Mouse (Mus musculus): Measurements from ENCODE around the gene 1700003E16Rik.

The 1700003E16Rik gene

DNA sequence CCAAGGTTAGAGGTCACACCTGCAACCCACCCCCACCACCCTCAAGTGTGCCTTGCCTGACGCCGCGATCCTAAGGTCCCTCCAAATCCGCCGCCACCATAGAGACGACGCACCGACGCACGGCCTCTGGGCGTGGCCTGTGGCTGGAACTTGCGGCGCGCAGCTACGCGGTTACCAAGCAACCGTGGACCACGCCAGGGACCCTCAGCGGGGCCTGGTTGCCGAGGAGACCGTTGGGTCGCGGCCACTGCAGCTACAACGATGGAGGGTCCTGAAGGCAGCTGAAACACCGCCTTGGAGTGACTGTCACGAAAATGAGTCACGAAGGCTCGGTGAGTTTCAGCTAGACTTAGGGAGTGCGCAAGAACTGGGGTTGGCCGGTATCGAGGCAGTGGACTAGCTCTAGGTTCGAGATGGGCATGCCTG, at the start of gene 1700003E16Rik, which contains the start of gene Wdr54:
Gene 1700003E16Rik (plus strand): TSS at position 146 of the 426 bp plus-strand sequence.
Gene Wdr54 (minus strand): TSS at position 139 of the 426 bp plus-strand sequence.
- peak; percentile 39 for DNase-seq (ENCODE audit: low spot score)

GRCm38 (mm10) chr6:83107566-83108400, 48.4 kb upstream of the 1700003E16Rik start:
- peak; percentile 76 for DNase-seq (ENCODE audit: low spot score)

- peak; percentile 63 for DNase-seq (ENCODE audit: low spot score)
These were observed 47.2 kb upstream of the 1700003E16Rik start, which contains the start of gene Mrpl53 for GRCm38 (mm10) chr6:83108762-83109668. Gene Mrpl53 (plus strand): TSS chr6:83109040.

GRCm38 (mm10) chr6:83111510-83112136, 44.6 kb upstream of the 1700003E16Rik start:
- no peak for DNase-seq (ENCODE audit: low spot score)

DNA sequence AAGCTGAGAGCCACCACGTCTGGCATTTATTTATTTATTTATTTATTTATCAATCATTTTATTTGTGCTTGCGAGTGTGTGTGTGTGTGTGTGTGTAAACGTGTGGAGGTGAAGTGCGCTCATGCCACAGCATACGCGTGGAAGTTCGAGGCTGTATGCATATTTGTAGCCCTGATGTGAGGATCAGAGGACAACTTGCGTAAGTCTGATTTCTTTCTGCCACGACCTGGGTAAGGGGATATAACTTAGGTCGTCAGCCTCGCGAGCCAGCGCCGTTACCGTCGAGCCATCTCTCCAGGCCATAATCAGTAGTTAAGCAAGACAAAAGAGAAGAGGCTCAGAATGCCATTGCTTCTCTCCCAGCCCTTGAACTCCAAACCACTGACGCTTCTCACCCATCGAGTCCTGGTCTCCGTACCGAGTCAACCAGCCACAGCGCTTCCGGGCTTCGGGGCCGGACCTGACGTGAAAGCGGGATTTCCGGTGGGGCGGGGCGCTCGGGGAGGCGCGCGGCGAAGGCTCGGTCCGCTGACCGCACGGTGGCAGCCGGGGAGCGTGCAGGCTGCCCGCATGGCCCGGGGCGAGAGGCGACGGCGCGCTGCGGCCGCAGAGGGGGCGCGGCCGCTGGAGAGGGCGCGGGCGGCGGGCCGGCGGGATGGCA, 41.1 kb upstream of the 1700003E16Rik start, which contains the start of gene Mogs:
Gene Mogs (plus strand): TSS at position 486 of the 661 bp plus-strand sequence.
- DNase-seq (ENCODE audit: low spot score), result peak; percentile 87

GRCm38 (mm10) chr6:83115682-83116372, 40.4 kb upstream of the 1700003E16Rik start:
- DNase-seq (ENCODE audit: low spot score), result peak; percentile 54

GRCm38 (mm10) chr6:83116373-83117164, 39.6 kb upstream of the 1700003E16Rik start:
- DNase-seq (ENCODE audit: low spot score), result no peak

GRCm38 (mm10) chr6:83117165-83117438, 39.1 kb upstream of the 1700003E16Rik start:
- DNase-seq (ENCODE audit: low spot score), result no peak

DNA sequence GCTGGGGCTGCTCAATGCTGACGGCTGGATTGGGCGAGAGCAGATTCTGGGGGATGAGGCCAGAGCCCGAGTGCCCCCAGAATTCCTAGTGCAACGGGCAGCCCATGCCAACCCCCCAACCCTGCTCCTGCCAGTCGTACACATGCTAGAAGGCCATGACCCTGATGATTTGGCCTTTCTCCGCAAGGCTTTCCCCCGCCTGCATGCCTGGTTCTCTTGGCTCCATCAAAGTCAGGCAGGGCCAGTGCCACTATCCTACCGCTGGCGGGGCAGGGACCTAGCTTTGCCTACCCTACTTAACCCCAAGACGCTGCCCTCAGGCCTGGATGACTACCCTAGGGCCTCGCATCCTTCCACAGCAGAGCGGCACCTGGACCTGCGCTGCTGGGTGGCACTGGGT, 38.6 kb upstream of the 1700003E16Rik start:
- no peak for DNase-seq (ENCODE audit: low spot score)

- DNase-seq (ENCODE audit: low spot score), result no peak
These were observed 37.8 kb upstream of the 1700003E16Rik start for GRCm38 (mm10) chr6:83118369-83118768.

DNA sequence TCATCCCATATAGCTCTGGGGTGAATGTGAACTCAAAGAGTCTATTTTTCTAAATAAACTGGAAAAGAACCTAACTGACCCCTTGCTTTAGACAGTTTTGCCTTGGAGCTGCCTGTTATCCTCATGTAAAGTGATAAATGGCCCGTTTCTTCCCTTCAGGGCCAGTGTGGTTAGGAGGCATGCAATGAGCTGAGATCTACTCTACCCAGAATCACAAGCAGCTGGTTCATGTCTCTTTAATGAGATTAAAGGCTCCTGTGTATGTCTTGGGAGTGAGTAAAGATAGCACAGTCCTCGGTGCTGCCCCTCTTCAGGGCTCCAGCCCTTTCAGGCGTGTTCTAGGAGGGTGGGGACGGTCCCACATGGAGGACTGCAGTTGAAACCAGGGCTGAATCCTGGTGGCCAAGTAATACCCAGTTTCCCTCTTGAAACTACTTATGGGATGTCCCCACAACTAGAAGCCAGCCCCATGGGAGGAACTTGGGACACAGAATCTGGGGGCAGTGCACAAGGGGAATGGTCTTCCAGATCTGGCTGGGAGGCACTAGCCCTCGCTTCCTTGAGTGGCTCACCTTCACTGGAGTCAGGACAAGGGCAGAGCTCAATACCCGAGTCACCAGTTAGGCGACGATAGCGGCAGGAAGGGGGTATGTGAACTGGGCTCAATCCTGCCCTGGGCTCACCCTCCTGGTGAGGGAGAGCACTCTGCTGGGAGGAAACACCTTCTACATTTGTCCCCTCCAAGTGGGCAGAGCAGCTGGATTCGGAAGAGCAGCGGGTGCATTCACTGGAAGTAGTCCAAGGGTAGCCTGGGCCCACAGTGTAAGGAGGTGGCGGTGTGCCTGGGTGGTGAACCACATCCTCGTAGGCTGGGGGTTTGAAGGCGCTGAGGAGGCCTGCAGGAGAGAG, 37.1 kb upstream of the 1700003E16Rik start:
- DNase-seq (ENCODE audit: low spot score), result peak; percentile 42

- no peak for DNase-seq (ENCODE audit: low spot score)
These were observed 36.5 kb upstream of the 1700003E16Rik start for GRCm38 (mm10) chr6:83119734-83120051.

GRCm38 (mm10) chr6:83120930-83121862, 35.0 kb upstream of the 1700003E16Rik start, which contains the start of gene Wbp1:
Gene Wbp1 (minus strand): TSS chr6:83121559.
- peak; percentile 95 for DNase-seq (ENCODE audit: low spot score)

GRCm38 (mm10) chr6:83121863-83122710, 34.1 kb upstream of the 1700003E16Rik start:
- DNase-seq (ENCODE audit: low spot score), result no peak

- no peak for DNase-seq (ENCODE audit: low spot score)
These were observed 33.2 kb upstream of the 1700003E16Rik start for GRCm38 (mm10) chr6:83122961-83123360.

GRCm38 (mm10) chr6:83124851-83125312, 31.3 kb upstream of the 1700003E16Rik start:
- DNase-seq (ENCODE audit: low spot score), result peak; percentile 95

- no peak for DNase-seq (ENCODE audit: low spot score)
These were observed 30.9 kb upstream of the 1700003E16Rik start, which contains the start of gene Ino80b for GRCm38 (mm10) chr6:83125331-83125730. Gene Ino80b (minus strand): TSS chr6:83125431.

Data from T-cell, adult 2 months (primary cell).